Mouse (Mus musculus) hindbrain, embryonic 12.5 days (tissue): ENCODE data around the gene Clec2h. TPM values are rescaled to one million over a fixed set of nuclear protein-coding genes. Genes with fewer than 3 reads are reported as not detected.
A peak's percentile ranks its signal among the peaks of the same experiment; 100 is the strongest.
"Not testable (repeated sequence)": the region's sequence is repeated elsewhere in the genome, so short reads cannot be mapped to it uniquely, and the experiment has no call there.

Experiments
- ATAC-seq: fragments of 200-750 bp; cut with Nextera tagmentation; 2 replicates; pipeline ENCODE4 v1.8.0; 2017; ENCODE audit warnings: moderate TSS enrichment; ENCODE audit not compliant: low FRiP score
- H3K27ac ChIP-seq: fragments of 300-500 bp; sonication (generic); 2 replicates; pipeline ENCODE4 v1.5.1; 2016; ENCODE audit warnings: mild to moderate bottlenecking
- H3K27me3 ChIP-seq: fragments of 300-500 bp; sonication (generic); 2 replicates; pipeline ENCODE4 v1.6.1; 2016; ENCODE audit warnings: mild to moderate bottlenecking
- H3K36me3 ChIP-seq: fragments of 300-500 bp; sonication (generic); 2 replicates; pipeline ENCODE4 v1.6.1; 2016; ENCODE audit warnings: mild to moderate bottlenecking
- H3K4me1 ChIP-seq: fragments of 300-500 bp; sonication (generic); 2 replicates; pipeline ENCODE4 v1.6.1; 2016
- H3K4me2 ChIP-seq: fragments of 300-500 bp; sonication (generic); replicated peaks from 2 replicates; pipeline ENCODE4 v1.6.1; 2016; ENCODE audit warnings: mild to moderate bottlenecking
- H3K4me3 ChIP-seq: fragments of 300-500 bp; sonication (generic); 2 replicates; pipeline ENCODE4 v1.5.1; 2016; ENCODE audit warnings: mild to moderate bottlenecking
- H3K9ac ChIP-seq: fragments of 300-500 bp; sonication (generic); 2 replicates; pipeline ENCODE4 v1.6.1; 2016; ENCODE audit warnings: mild to moderate bottlenecking, moderate library complexity
- H3K9me3 ChIP-seq: fragments of 300-500 bp; sonication (generic); replicated peaks from 2 replicates; pipeline ENCODE4 v1.6.1; 2016; ENCODE audit warnings: mild to moderate bottlenecking
- whole genome bisulfite sequencing: fragments of 180-500 bp; shearing (Covaris S2); methylation state at CpG from one replicate; pipeline ENCODE4 v1.1.7; 2016; 5-methylcytosine and 5-hydroxymethylcytosine counted together
- polyA plus RNA-seq: library from polyadenylated mRNA; unstranded; fragments of >200 nt; fragmentation: Nextera tagmentation; extraction: Ambion mirVana; gene quantifications from 2 replicates; pipeline ENCODE4 v1.2.1, GENCODE M21; 2016

Clec2h gene
- polyA plus RNA-seq, result not detected in 2 replicates

- Histone ChIP-seq H3K4me3 (no peak within 1 kb of the TSS), H3K27me3 (no peaks in the 10 kb centered on the region), H3K9ac (no peak within 1 kb of the TSS), H3K4me1 (no peaks in the 10 kb centered on the region), H3K9me3 (no peaks in the 10 kb centered on the region), H3K27ac (no peak within 1 kb of the TSS), H3K36me3 (no peaks in the 10 kb centered on the region), H3K4me2 (no peak within 1 kb of the TSS)
- WGBS, result 12% methylated on average over 1 of the region's 1 CpGs
- ATAC-seq, result no peak
These were observed at the start of gene Clec2h for GRCm38 (mm10) chr6:128662206-128662605. Gene Clec2h (plus strand): TSS chr6:128662385.

GRCm38 (mm10) chr6:128622733-128623132 lies 39.5 kb upstream of the Clec2h start:
- no peaks in the 10 kb centered on the region for H3K27me3 ChIP-seq
- H3K4me1 ChIP-seq, result no peaks in the 10 kb centered on the region
- no peak overlapping the region for H3K9ac ChIP-seq
- no peak for ATAC-seq
- no peak overlapping the region for H3K4me2 ChIP-seq
- no peak overlapping the region for H3K4me3 ChIP-seq
- H3K36me3 ChIP-seq, result no peaks in the 10 kb centered on the region
- no peak overlapping the region for H3K27ac ChIP-seq
- 65% methylated on average over 2 of the region's 2 CpGs for WGBS
- no peaks in the 10 kb centered on the region for H3K9me3 ChIP-seq

GRCm38 (mm10) chr6:128623433-128623832 lies 38.8 kb upstream of the Clec2h start, which contains the start of gene Klrb1a:
Gene Klrb1a (minus strand): TSS chr6:128623533.
- not testable (repeated sequence) for H3K27me3 ChIP-seq, H3K4me1 ChIP-seq, H3K27ac ChIP-seq, H3K9me3 ChIP-seq, H3K4me3 ChIP-seq, ATAC-seq, H3K36me3 ChIP-seq, H3K9ac ChIP-seq, H3K4me2 ChIP-seq
- 92% methylated on average over 5 of the region's 5 CpGs for WGBS

GRCm38 (mm10) chr6:128624425-128624824 lies 37.8 kb upstream of the Clec2h start:
- Histone ChIP-seq H3K4me2 (no peak overlapping the region), H3K9ac (no peak overlapping the region), H3K4me1 (no peaks in the 10 kb centered on the region), H3K27me3 (no peaks in the 10 kb centered on the region), H3K36me3 (no peaks in the 10 kb centered on the region), H3K4me3 (no peak overlapping the region), H3K27ac (no peak overlapping the region), H3K9me3 (no peaks in the 10 kb centered on the region)
- 91% methylated on average over 4 of the region's 4 CpGs for WGBS
- ATAC-seq, result no peak

GRCm38 (mm10) chr6:128625246-128625645 lies 36.9 kb upstream of the Clec2h start:
- H3K36me3 ChIP-seq, ATAC-seq, H3K9ac ChIP-seq, H3K27ac ChIP-seq, H3K4me3 ChIP-seq, H3K27me3 ChIP-seq, H3K4me2 ChIP-seq, H3K4me1 ChIP-seq, H3K9me3 ChIP-seq: not testable (repeated sequence)
- 90% methylated on average over 6 of the region's 6 CpGs for WGBS

- H3K9ac ChIP-seq, H3K27me3 ChIP-seq: not testable (repeated sequence)
- 59% methylated on average over 13 of the region's 13 CpGs for WGBS
These were observed 32.1 kb upstream of the Clec2h start for GRCm38 (mm10) chr6:128629771-128630739.

GRCm38 (mm10) chr6:128630912-128631905 lies 31.0 kb upstream of the Clec2h start:
- WGBS, result 85% methylated on average over 15 of the region's 15 CpGs

More at GRCm38 (mm10) chr6:128629771-128630739, 32.1 kb upstream of the Clec2h start:
- H3K4me2 ChIP-seq, H3K27ac ChIP-seq, H3K36me3 ChIP-seq, H3K9me3 ChIP-seq, H3K4me1 ChIP-seq, H3K4me3 ChIP-seq: not testable (repeated sequence)
- ATAC-seq, result peak; percentile 85

GRCm38 (mm10) chr6:128640673-128641072 lies 21.5 kb upstream of the Clec2h start:
- Histone ChIP-seq H3K4me1 (no peaks in the 10 kb centered on the region), H3K9ac (no peak overlapping the region), H3K4me2 (no peak overlapping the region), H3K27me3 (no peaks in the 10 kb centered on the region), H3K36me3 (no peaks in the 10 kb centered on the region), H3K4me3 (no peak overlapping the region), H3K9me3 (no peaks in the 10 kb centered on the region), H3K27ac (no peak overlapping the region)
- no peak for ATAC-seq
- 95% methylated on average over 1 of the region's 1 CpGs for WGBS

More at GRCm38 (mm10) chr6:128630912-128631905, 31.0 kb upstream of the Clec2h start:
- not testable (repeated sequence) for H3K4me1 ChIP-seq, H3K4me3 ChIP-seq, H3K36me3 ChIP-seq, H3K27ac ChIP-seq, H3K27me3 ChIP-seq, H3K4me2 ChIP-seq, H3K9ac ChIP-seq, ATAC-seq, H3K9me3 ChIP-seq

- H3K27ac ChIP-seq, result no peak overlapping the region
- H3K4me1 ChIP-seq, result no peaks in the 10 kb centered on the region
- H3K9ac ChIP-seq, result no peak overlapping the region
- no peak overlapping the region for H3K4me3 ChIP-seq
- no peak for ATAC-seq
- 85% methylated on average over 2 of the region's 2 CpGs for WGBS
- no peaks in the 10 kb centered on the region for H3K36me3 ChIP-seq
- no peak overlapping the region for H3K4me2 ChIP-seq
- no peaks in the 10 kb centered on the region for H3K27me3 ChIP-seq
- no peaks in the 10 kb centered on the region for H3K9me3 ChIP-seq
These were observed 21.0 kb upstream of the Clec2h start for GRCm38 (mm10) chr6:128641116-128641716.

- Histone ChIP-seq H3K27me3 (no peaks in the 10 kb centered on the region), H3K4me3 (no peak overlapping the region), H3K9ac (no peak overlapping the region), H3K27ac (no peak overlapping the region), H3K36me3 (no peaks in the 10 kb centered on the region), H3K4me1 (no peaks in the 10 kb centered on the region), H3K4me2 (no peak overlapping the region), H3K9me3 (no peaks in the 10 kb centered on the region)
- 73% methylated on average over 2 of the region's 2 CpGs for WGBS
- no peak for ATAC-seq
These were observed 18.2 kb upstream of the Clec2h start for GRCm38 (mm10) chr6:128643999-128644398.

GRCm38 (mm10) chr6:128644694-128645093 lies 17.5 kb upstream of the Clec2h start:
- not testable (repeated sequence) for H3K4me2 ChIP-seq, H3K27ac ChIP-seq, H3K4me1 ChIP-seq, H3K27me3 ChIP-seq, H3K36me3 ChIP-seq, H3K9me3 ChIP-seq, ATAC-seq, H3K9ac ChIP-seq, H3K4me3 ChIP-seq
- WGBS, result 98% methylated on average over 20 of the region's 20 CpGs

- not testable (repeated sequence) for H3K36me3 ChIP-seq, H3K9ac ChIP-seq, H3K9me3 ChIP-seq, H3K27ac ChIP-seq, ATAC-seq, H3K4me1 ChIP-seq, H3K27me3 ChIP-seq, H3K4me3 ChIP-seq, H3K4me2 ChIP-seq
- WGBS, result 93% methylated on average over 12 of the region's 12 CpGs
These were observed 16.5 kb upstream of the Clec2h start for GRCm38 (mm10) chr6:128645708-128646107.
